9 mouse cellular contexts compared by ENCODE assay signal in genomic region chrX:143827212-143827611, GRCm38 (mm10). TPM values are rescaled to one million over a fixed set of nuclear protein-coding genes. Genes with fewer than 3 reads are reported as not detected.
A peak's percentile ranks its signal among the peaks of the same experiment; 100 is the strongest.
DNase-seq lines count a peak whose midpoint lies in the region; ATAC-seq and TF ChIP-seq lines count a peak whose summit lies in the region.
"Had no signal": no experiment of that assay in that cellular context is flagged by ENCODE, and none has a peak within 500 bp of the region (broad histone marks: within the 10 kb centered on the region; RNA-seq: fewer than 3 reads in every experiment).

TSS of gene Capn6 (minus strand) at chrX:143827414.

- no peak for TF ChIP-seq CTCF in stomach, postnatal 0 days (IDR thresholded peaks at IDR 0.05; ENCODE audit: low read depth)

- DNase-seq in 3134 (ENCODE audit: extremely low read depth, insufficient read length, low spot score): peak; percentile 45
- peak; percentile 37 for DNase-seq in embryo, embryonic 11.5 days (ENCODE audit: low read depth, low spot score)
- DNase-seq in heart, postnatal 10 days: peak; percentile 6 to 24
- no peak for DNase-seq in liver, embryonic 11.5 days (ENCODE audit: low spot score)
- peak; percentile 49 for DNase-seq in stomach, postnatal 0 days (ENCODE audit: low spot score)
- no peak for DNase-seq in thymus, postnatal 4 days

- no peak for ATAC-seq in liver, embryonic 11.5 days (replicated peaks; ENCODE audit: low FRiP score)
- peak; percentile 57; the same call in 1 of the 2 replicates for ATAC-seq in stomach, postnatal 0 days (ENCODE audit: low FRiP score, low TSS enrichment)
- ATAC-seq in frontal cortex, adult (ENCODE audit: low TSS enrichment): no peak
- no peak for ATAC-seq in CD4-positive, CD25-positive, alpha-beta regulatory T cell, adult 4 months

- H3K9ac ChIP-seq in liver, embryonic 11.5 days (ENCODE audit: low read depth, low read length): no peak within 1 kb of the TSS
- peak within 1 kb of the TSS; percentile 3; the same call in 1 of the 2 replicates for H3K9ac ChIP-seq in stomach, postnatal 0 days (ENCODE audit: low read length)

- no peaks in the 10 kb centered on the region for H3K9me3 ChIP-seq in liver, embryonic 11.5 days (ENCODE audit: control insufficient read depth, low read length)
- H3K9me3 ChIP-seq in stomach, postnatal 0 days (ENCODE audit: control insufficient read depth, low read length): no peaks in the 10 kb centered on the region
- H3K9me3 ChIP-seq: megakaryocyte, embryonic 14.5 days had no signal

- no peaks in the 10 kb centered on the region for H3K27me3 ChIP-seq in liver, embryonic 11.5 days (replicated peaks; ENCODE audit: control insufficient read depth, insufficient read depth, low read length)
- H3K27me3 ChIP-seq in stomach, postnatal 0 days (ENCODE audit: control insufficient read depth, insufficient read depth, low read length): no peaks in the 10 kb centered on the region

- H3K27ac ChIP-seq in liver, embryonic 11.5 days (ENCODE audit: low read depth, low read length): no peak within 1 kb of the TSS
- no peak within 1 kb of the TSS for H3K27ac ChIP-seq in stomach, postnatal 0 days (replicated peaks)

- peak within 1 kb of the TSS; percentile 32 for H3K4me3 ChIP-seq in liver, embryonic 11.5 days (ENCODE audit: low read depth, low read length)
- peak within 1 kb of the TSS; percentile 33 for H3K4me3 ChIP-seq in stomach, postnatal 0 days (ENCODE audit: low read depth, low read length)
- H3K4me3 ChIP-seq: megakaryocyte, embryonic 14.5 days had no signal

- no peak for TF ChIP-seq EP300 in stomach, postnatal 0 days (optimal IDR thresholded peaks at IDR 0.05)

- 50% methylated on average over 4 of the region's 4 CpGs for WGBS in liver, embryonic 11.5 days
- whole genome bisulfite sequencing in stomach, postnatal 0 days: 24% methylated on average over 4 of the region's 4 CpGs

- H3K4me1 ChIP-seq in liver, embryonic 11.5 days (replicated peaks; ENCODE audit: control insufficient read depth, insufficient read depth, low read length): no peaks in the 10 kb centered on the region
- H3K4me1 ChIP-seq in stomach, postnatal 0 days (replicated peaks; ENCODE audit: control insufficient read depth, insufficient read depth): no peaks in the 10 kb centered on the region
- H3K4me1 ChIP-seq: megakaryocyte, embryonic 14.5 days had no signal

- H3K36me3 ChIP-seq in liver, embryonic 11.5 days (ENCODE audit: control insufficient read depth, insufficient read depth, low read length): no peaks in the 10 kb centered on the region
- no peaks in the 10 kb centered on the region for H3K36me3 ChIP-seq in stomach, postnatal 0 days (ENCODE audit: control insufficient read depth, insufficient read depth, low read length)

- H3K4me2 ChIP-seq in liver, embryonic 11.5 days: peak within 1 kb of the TSS; percentile 12; the same call in 1 of the 2 replicates
- H3K4me2 ChIP-seq in stomach, postnatal 0 days (replicated peaks; ENCODE audit: low read depth): peak within 1 kb of the TSS; percentile 40

- intact Hi-C loops in heart, postnatal 10 days (cut with DNase I): no loop called here

RNA-seq across cellular contexts. Expression of gene Capn6, which starts in this region (rescaled TPM):
- 1 to 10 TPM; 6.3 to 7.4 TPM for total RNA-seq in heart, postnatal 10 days (2021)
- 61.1 and 63.2 TPM in 2 replicates for polyA plus RNA-seq in liver, embryonic 11.5 days (2014; fragmentation: Nextera tagmentation; extraction: Ambion mirVana)
- polyA plus RNA-seq in stomach, postnatal 0 days (2015; fragmentation: Nextera tagmentation; extraction: Ambion mirVana): 29.5 and 30.1 TPM in 2 replicates
- polyA plus RNA-seq in CD4-positive, CD25-positive, alpha-beta regulatory T cell, adult 4 months (2017; shearing (Covaris generic)): not detected

Comparison
In these comparisons a context has a peak if more than half of its experiments do, and no peak if none do; other contexts are left out.
1. RNA of gene Capn6 (polyA plus RNA-seq): 61.1 to 63.2 TPM in liver, embryonic 11.5 days and 29.5 to 30.1 TPM in stomach, postnatal 0 days; not detected in CD4-positive, CD25-positive, alpha-beta regulatory T cell, adult 4 months; every median in the first group is over 10 times any median in the second.
2. DNase-seq: peak in 3134 (single experiment), embryo, embryonic 11.5 days (single experiment), heart, postnatal 10 days (2 of 2) and stomach, postnatal 0 days (single experiment); none in liver, embryonic 11.5 days (single experiment) and thymus, postnatal 4 days (single experiment).